Mouse (Mus musculus) heart, postnatal 0 days (tissue): ENCODE measurements around the gene Tulp1.

Experiments used
- CTCF ChIP-seq: IDR thresholded peaks from 2 replicates; pipeline ENCODE4 v1.5.1; 2016; ENCODE audit warnings: antibody characterized with exemption, control low read depth, low read depth
- EP300 ChIP-seq: IDR thresholded peaks from 2 replicates; pipeline ENCODE4 v1.6.1; 2016; ENCODE audit warnings: antibody characterized with exemption, low read depth

DNA sequence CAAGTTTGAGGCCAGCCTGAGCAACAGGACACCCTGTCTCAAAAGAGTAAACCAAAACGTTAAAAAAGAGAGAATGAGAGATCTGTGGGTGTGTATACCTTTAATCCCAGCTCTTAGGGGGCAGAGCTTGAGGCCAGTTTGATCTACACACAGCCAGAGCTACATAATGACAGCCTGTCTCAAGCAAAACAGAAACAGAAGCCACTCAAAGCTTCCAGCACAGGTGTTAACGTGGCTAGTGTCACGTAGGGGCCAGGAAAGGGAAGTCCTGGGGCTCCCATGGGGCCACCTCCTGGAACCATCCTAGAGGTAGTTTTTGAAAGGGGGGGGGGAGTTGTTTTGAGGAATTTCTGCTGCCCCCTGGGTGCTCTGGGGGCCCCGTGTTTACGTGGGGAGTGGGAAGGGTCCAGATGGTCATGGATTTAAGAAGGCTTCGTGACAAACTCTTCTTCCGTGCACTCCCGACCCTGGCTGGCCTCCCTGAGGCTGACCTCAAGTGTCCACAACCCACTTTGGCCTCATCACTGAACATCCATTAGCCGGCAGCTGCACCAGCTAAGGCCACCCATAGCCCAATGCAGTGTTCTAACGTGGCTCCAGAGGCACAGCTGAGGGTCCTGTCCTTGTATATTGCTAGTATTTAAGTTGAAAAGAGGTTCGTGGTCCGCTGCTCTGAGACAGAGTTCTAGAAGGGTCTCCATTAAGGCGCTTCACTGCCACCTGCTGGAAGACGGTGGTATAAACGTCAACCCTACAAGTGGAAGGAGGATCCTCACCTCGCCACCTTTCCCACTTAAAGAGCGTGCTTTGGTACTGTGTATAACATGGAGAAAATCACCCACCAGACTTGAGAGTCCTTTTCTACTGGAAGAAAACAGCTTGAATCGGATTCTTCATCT lies 56.5 kb downstream of the Tulp1 start:
- peak; percentile 93 for TF ChIP-seq CTCF
- no peak for TF ChIP-seq EP300
